Mouse (Mus musculus) MEL (cell line): ENCODE data around the gene Slc39a13.

ENCODE experiments used
- BHLHE40 ChIP-seq: IDR thresholded peaks from 2 replicates; pipeline ENCODE4 v1.6.1; 2012; ENCODE audit warnings: low read depth, mild to moderate bottlenecking, inconsistent platforms, low read length, improper control_type of control experiment, borderline replicate concordance
- CTCF ChIP-seq, 3 experiments: IDR thresholded peaks in 2 of 3; conservative IDR thresholded peaks in 1 of 3; 2 replicates each; pipeline ENCODE4 v1.5.1; 2011 to 2012; ENCODE audit warnings: low read length in 3 of 3, low read depth in 2 of 3, mild to moderate bottlenecking in 2 of 3, improper control_type of control experiment in 1 of 3, inconsistent platforms in 1 of 3, mixed read lengths in 1 of 3, moderate library complexity in 1 of 3; ENCODE audit not compliant: control insufficient read depth in 1 of 3, insufficient read depth in 1 of 3, poor library complexity in 1 of 3, severe bottlenecking in 1 of 3
- GABPA ChIP-seq: IDR thresholded peaks from 2 replicates; pipeline ENCODE4 v1.6.1; 2012; ENCODE audit warnings: low read depth, mild to moderate bottlenecking, inconsistent platforms, low read length, improper control_type of control experiment, moderate library complexity
- KAT2A ChIP-seq: conservative IDR thresholded peaks from 2 replicates; pipeline ENCODE4 v1.6.1; 2012; ENCODE audit warnings: low read depth, low read length, improper control_type of control experiment, inconsistent platforms
- MAX ChIP-seq: IDR thresholded peaks from 2 replicates; pipeline ENCODE4 v1.6.1; 2011; ENCODE audit warnings: low read length, improper control_type of control experiment
- MYB ChIP-seq: IDR thresholded peaks from 2 replicates; pipeline ENCODE4 v1.6.1; 2011; ENCODE audit warnings: mild to moderate bottlenecking, low read depth, low read length, improper control_type of control experiment
- POLR2A ChIP-seq, 2 experiments: IDR thresholded peaks; 2 replicates each; pipeline ENCODE4 v1.6.1; 2011 to 2012; ENCODE audit warnings: low read length in 2 of 2, mild to moderate bottlenecking in 2 of 2, control low read depth in 1 of 2, improper control_type of control experiment in 1 of 2, low read depth in 1 of 2, moderate library complexity in 1 of 2; ENCODE audit not compliant: control insufficient read depth in 1 of 2, insufficient read depth in 1 of 2, poor library complexity in 1 of 2
- ZC3H11A ChIP-seq: IDR thresholded peaks from 2 replicates; pipeline ENCODE4 v1.6.1; 2012; ENCODE audit warnings: low read depth, mild to moderate bottlenecking, inconsistent platforms, low read length, improper control_type of control experiment
- ZKSCAN1 ChIP-seq: IDR thresholded peaks from 2 replicates; pipeline ENCODE4 v1.6.1; 2012; ENCODE audit warnings: low read depth, mild to moderate bottlenecking, inconsistent platforms, low read length, improper control_type of control experiment, moderate library complexity

GRCm38 (mm10) chr2:91088987-91089386, 18.8 kb upstream of the Slc39a13 start:
- TF ChIP-seq GABPA (no peak), ZKSCAN1 (no peak), MYB (no peak), POLR2A (IDR thresholded peaks at IDR 0.05; ENCODE audit: control insufficient read depth in 1 of 2, insufficient read depth in 1 of 2, low read depth in 1 of 2, low read length in 2 of 2, poor library complexity in 1 of 2) (no peak), CTCF (IDR thresholded peaks at IDR 0.05 in 2 of 3, conservative IDR thresholded peaks at IDR 0.05 in 1 of 3; ENCODE audit: control insufficient read depth in 1 of 3, insufficient read depth in 1 of 3, low read depth in 2 of 3, low read length in 3 of 3, poor library complexity in 1 of 3, severe bottlenecking in 1 of 3) (no peak), BHLHE40 (no peak), ZC3H11A (no peak), MAX (no peak), KAT2A (no peak)
